Mouse (Mus musculus) neural tube, embryonic 15.5 days (tissue): ENCODE results near the gene Bcas3. TPM values are rescaled to one million over a fixed set of nuclear protein-coding genes. Genes with fewer than 3 reads are reported as not detected.

ENCODE experiments used
- ATAC-seq: fragments of 200-750 bp; cut with Nextera tagmentation; 2 replicates; pipeline ENCODE4 v1.8.0; 2017; ENCODE audit warnings: mild to moderate bottlenecking, moderate TSS enrichment, moderate library complexity; ENCODE audit not compliant: low FRiP score
- H3K27ac ChIP-seq: fragments of 300-500 bp; sonication (generic); replicated peaks from 2 replicates; pipeline ENCODE4 v1.5.1; 2015; ENCODE audit warnings: mild to moderate bottlenecking, inconsistent platforms
- H3K27me3 ChIP-seq: fragments of 300-500 bp; sonication (generic); replicated peaks from 2 replicates; pipeline ENCODE4 v1.6.1; 2015; ENCODE audit warnings: inconsistent platforms
- H3K36me3 ChIP-seq: fragments of 300-500 bp; sonication (generic); 2 replicates; pipeline ENCODE4 v1.6.1; 2015; ENCODE audit warnings: inconsistent platforms
- H3K4me1 ChIP-seq: fragments of 300-500 bp; sonication (generic); 2 replicates; pipeline ENCODE4 v1.6.1; 2015; ENCODE audit warnings: inconsistent platforms
- H3K4me2 ChIP-seq: fragments of 300-500 bp; sonication (generic); 2 replicates; pipeline ENCODE4 v1.6.1; 2015; ENCODE audit warnings: inconsistent platforms, mild to moderate bottlenecking, moderate library complexity
- H3K4me3 ChIP-seq: fragments of 300-500 bp; sonication (generic); replicated peaks from 2 replicates; pipeline ENCODE4 v1.5.1; 2015; ENCODE audit warnings: mild to moderate bottlenecking, inconsistent platforms
- H3K9ac ChIP-seq: fragments of 300-500 bp; sonication (generic); replicated peaks from 2 replicates; pipeline ENCODE4 v1.6.1; 2015; ENCODE audit warnings: mild to moderate bottlenecking, inconsistent platforms
- H3K9me3 ChIP-seq: fragments of 300-500 bp; sonication (generic); replicated peaks from 2 replicates; pipeline ENCODE4 v1.6.1; 2016; ENCODE audit warnings: inconsistent platforms
- WGBS: fragments of 180-500 bp; shearing (Covaris S2); methylation state at CpG from one replicate; pipeline ENCODE4 v1.1.7; 2015; ENCODE audit warnings: mixed read lengths; 5-methylcytosine and 5-hydroxymethylcytosine counted together
- polyA plus RNA-seq: library from polyadenylated mRNA; unstranded; fragments of >200 nt; fragmentation: Nextera tagmentation; extraction: Ambion mirVana; gene quantifications from 2 replicates; pipeline ENCODE4 v1.2.1, GENCODE M21; 2015

The Bcas3 gene
- polyA plus RNA-seq, 1 experiment from 2014 or later: 31.6 TPM

DNA sequence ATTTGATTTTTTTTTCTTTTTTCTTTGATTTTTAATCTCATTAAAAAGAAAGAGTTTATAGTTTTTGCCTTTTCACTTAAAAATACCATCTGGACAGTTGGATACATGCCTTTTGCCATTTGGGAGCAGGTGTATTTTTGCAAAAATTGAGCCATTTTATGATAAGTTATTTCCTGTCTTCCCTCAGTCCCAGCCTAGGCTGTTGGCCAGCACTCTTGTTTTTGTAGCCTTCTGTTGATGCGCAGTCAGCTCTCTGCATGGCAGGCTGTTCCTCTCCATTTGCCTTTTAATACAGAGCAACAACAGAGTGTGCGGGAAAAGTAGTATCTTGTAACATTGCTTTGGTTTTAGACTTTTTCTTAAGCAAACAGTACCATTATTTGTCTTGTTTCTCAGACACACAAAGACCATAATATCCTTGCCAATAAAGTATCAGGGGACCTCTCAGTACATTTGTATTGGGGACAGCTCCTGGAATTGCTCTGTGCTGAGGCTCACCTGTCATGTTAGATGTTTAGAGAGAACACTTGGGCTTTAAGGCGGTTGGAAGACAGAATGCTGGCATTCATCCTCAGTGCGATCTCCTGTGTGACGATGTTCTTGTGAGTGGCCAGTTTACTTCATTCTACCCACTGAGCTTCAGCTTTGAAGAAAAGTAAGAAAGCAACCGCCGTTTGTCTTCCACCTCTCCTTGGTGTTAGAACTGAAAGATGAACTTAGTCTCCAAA, 23.6 kb upstream of the Bcas3 start:
- Histone ChIP-seq H3K9me3 (no peaks in the 10 kb centered on the region), H3K27ac (no peak overlapping the region), H3K9ac (no peak overlapping the region), H3K27me3 (no peaks in the 10 kb centered on the region), H3K4me1 (0 out of 2 replicates have a peak, but pooled peaks cover 2% of the 10 kb centered on the region), H3K4me2 (no peak overlapping the region), H3K36me3 (peaks cover 13% of the 10 kb centered on the region), H3K4me3 (no peak overlapping the region)
- WGBS: 89% methylated on average over 7 of the region's 7 CpGs
- ATAC-seq: no peak

DNA sequence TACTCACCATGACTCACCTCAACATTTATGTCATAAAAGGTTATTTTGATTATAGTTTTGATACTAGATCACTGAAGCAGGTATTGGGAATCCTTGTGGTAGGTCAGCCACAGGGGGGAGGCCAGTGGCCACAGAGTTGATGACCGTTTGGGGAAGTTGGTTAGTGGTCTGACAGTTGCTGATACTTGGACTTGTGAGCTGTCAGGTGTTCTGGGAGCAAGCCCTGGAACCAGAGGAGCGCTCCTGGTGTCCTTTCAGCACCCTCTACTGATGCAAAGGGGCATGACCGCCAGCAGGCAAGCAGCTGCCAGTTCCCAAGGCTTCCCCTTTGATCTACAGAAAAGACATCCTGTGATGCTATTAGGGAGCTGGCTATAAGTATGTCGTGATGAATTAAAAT, 18.2 kb upstream of the Bcas3 start:
- no peak overlapping the region for H3K9ac ChIP-seq
- no peak for ATAC-seq
- 43% methylated on average over 4 of the region's 4 CpGs for WGBS
- H3K27ac ChIP-seq: no peak overlapping the region
- H3K4me3 ChIP-seq: no peak overlapping the region
- H3K4me1 ChIP-seq: no peaks in the 10 kb centered on the region
- H3K36me3 ChIP-seq: peaks cover 31% of the 10 kb centered on the region
- H3K27me3 ChIP-seq: no peaks in the 10 kb centered on the region
- H3K9me3 ChIP-seq: no peaks in the 10 kb centered on the region
- no peak overlapping the region for H3K4me2 ChIP-seq

DNA sequence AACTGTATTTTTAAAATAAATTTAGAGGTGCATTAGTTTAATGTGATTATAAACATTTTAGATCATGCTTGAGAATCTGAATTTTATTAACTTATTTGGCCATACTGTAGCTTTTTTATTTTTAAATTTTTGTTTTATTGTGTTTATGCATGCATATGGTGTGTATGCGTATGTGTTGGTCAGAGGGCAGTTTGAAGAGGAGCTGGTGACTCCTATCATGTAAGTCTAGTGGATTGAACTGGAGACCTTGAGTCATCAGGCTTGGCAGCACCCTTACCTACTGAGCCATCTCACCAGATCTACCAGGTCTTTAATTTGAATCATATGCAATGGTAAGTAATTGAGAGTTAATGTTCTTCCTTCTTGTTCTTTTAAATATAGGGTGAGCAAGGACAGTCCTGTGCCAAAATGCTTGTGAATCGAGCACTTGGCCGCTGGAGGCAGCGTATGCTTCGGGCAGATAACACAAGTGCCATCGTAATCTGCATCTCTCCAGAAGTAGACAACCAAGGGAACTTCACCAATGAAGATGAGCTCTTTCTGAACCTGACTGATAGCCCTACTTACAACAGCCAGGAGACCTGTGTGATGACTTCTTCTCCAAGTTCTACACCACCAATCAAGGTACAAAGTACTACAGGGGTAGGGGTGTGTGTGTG, 13.7 kb upstream of the Bcas3 start:
- Histone ChIP-seq H3K9ac (no peak overlapping the region), H3K9me3 (no peaks in the 10 kb centered on the region), H3K4me1 (no peaks in the 10 kb centered on the region), H3K4me2 (no peak overlapping the region), H3K27me3 (no peaks in the 10 kb centered on the region), H3K4me3 (no peak overlapping the region), H3K36me3 (peaks cover 32% of the 10 kb centered on the region), H3K27ac (no peak overlapping the region)
- ATAC-seq: no peak
- WGBS: 96% methylated on average over 6 of the region's 6 CpGs

DNA sequence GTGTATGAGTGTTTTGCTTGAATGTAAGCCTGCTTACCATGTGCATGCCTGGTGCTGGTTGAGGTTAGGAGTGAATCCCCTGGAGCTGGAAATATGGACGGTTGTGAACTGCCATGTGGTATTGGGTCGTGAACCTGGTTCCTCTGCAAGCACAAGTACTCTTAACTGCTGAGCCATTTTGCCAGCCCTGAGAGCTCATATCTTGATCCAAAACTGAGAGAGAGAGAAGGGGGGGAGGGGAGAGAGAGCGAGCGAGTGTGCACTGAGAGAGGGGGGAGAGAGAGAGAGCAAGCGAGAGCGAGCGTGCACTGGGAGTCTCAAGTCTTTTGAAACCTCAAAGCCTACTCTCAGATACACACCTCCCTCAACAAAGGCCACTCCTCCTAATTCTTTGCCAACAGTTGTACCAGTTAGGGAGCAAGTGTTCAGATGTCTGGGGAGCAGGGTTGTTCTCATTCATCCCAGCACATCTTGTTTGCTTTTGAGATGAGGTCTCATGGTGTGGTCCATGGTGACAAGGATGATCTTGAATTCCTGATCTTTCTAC, 12.8 kb upstream of the Bcas3 start:
- no peak overlapping the region for H3K27ac ChIP-seq
- 94% methylated on average over 7 of the region's 7 CpGs for WGBS

DNA sequence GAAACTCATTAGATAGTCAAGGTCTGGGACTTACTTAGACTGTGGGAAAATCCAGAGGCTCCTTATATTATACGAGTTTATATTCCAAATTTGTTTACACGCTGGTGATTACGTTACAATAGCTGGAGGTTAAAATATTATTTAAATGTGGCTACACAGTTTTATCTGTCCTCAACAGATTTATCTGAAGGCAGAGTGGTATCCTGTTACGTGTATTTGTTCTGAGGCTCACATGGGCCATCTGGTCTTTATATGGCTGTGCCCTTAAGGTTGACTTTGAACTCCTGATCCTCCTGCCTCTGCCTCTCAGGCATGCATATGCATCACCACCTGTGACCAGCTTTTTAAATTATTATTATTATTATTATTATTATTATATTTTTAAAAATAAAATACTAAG, 852 bp downstream of the Bcas3 start:
- Histone ChIP-seq H3K9ac (peak overlapping the region; percentile 87), H3K4me3 (peak overlapping the region; percentile 79), H3K4me2 (peak overlapping the region; percentile 90), H3K27ac (no peak overlapping the region), H3K9me3 (no peaks in the 10 kb centered on the region), H3K27me3 (no peaks in the 10 kb centered on the region), H3K4me1 (peaks cover 12% of the 10 kb centered on the region), H3K36me3 (peaks cover under 1% of the 10 kb centered on the region; the same call in 1 of the 2 replicates)
- ATAC-seq: no peak
- WGBS: 76% methylated on average over 4 of the region's 4 CpGs

More for the DNA sequence above, 12.8 kb upstream of the Bcas3 start:
- Histone ChIP-seq H3K4me3 (no peak overlapping the region), H3K4me1 (no peaks in the 10 kb centered on the region), H3K9ac (no peak overlapping the region), H3K27me3 (no peaks in the 10 kb centered on the region), H3K36me3 (peaks cover 33% of the 10 kb centered on the region), H3K9me3 (no peaks in the 10 kb centered on the region), H3K4me2 (no peak overlapping the region)
- ATAC-seq: no peak

DNA sequence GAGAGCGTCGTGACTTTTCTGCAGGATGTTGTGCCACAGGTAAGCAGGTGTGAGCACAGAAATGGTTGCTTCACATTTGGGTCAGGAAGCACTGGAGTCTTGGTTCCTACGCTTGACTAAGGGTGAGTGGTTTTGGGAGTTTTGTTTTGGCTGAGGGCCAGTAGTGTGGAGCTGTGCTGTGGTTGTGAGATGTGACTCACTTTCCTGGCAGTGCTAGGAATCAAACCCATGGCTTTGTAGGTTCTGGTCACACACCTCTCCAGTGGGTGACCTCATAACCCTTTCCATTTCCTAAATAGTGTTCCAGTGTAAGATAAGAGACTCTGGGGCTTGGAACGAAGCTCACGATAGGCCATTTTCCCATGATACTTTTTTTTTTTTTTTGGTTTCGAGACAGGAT, 6.7 kb downstream of the Bcas3 start:
- no peak for ATAC-seq
- peaks cover 31% of the 10 kb centered on the region for H3K36me3 ChIP-seq
- WGBS: 95% methylated on average over 6 of the region's 6 CpGs
- H3K9ac ChIP-seq: no peak overlapping the region
- H3K4me2 ChIP-seq: no peak overlapping the region
- H3K27me3 ChIP-seq: no peaks in the 10 kb centered on the region
- H3K9me3 ChIP-seq: no peaks in the 10 kb centered on the region
- no peak overlapping the region for H3K27ac ChIP-seq
- no peak overlapping the region for H3K4me3 ChIP-seq
- no peaks in the 10 kb centered on the region for H3K4me1 ChIP-seq

DNA sequence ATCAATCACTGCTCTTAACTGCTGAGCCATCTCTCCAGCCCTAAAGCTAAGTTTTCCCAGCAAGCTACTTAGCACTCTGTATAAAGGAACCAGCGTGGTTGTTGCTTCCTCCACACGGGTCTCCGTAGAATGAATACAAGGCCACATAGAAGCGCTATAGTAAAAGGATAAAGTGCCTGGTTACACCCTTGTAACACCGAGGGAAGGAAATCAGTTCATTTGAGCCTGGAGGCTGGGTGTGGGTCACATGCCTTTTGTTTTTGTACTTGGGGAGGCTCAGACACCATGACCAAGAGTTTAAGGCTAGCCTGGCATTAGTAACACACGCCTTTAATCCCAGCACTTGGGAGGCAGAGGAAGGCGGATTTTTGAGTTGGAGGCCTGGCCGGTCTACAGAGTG, 8.7 kb downstream of the Bcas3 start:
- Histone ChIP-seq H3K27ac (no peak overlapping the region), H3K4me1 (no peaks in the 10 kb centered on the region), H3K4me2 (no peak overlapping the region), H3K36me3 (peaks cover 46% of the 10 kb centered on the region), H3K9me3 (no peaks in the 10 kb centered on the region), H3K27me3 (no peaks in the 10 kb centered on the region), H3K4me3 (no peak overlapping the region), H3K9ac (no peak overlapping the region)
- 87% methylated on average over 8 of the region's 8 CpGs for WGBS
- ATAC-seq: no peak

DNA sequence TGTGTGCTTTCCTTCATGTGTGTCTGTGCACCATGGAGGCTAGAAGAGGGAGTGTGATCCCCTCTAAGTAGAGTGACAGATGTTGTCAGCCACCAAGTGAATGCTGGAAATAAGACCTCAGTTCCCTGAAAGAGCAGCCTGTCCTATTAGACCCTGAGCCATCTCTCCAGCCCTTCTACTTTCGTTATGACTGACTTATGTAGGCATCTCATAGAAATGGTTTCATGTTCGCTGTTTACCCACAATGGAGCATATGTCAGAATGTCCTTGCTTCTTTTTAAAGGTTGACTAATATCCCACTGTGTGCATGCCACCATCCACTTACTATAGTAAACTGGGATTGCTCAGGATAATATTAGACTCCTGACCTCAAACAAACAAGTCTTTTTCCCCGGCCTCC, 13.2 kb downstream of the Bcas3 start:
- Histone ChIP-seq H3K4me1 (no peaks in the 10 kb centered on the region), H3K36me3 (peaks cover 46% of the 10 kb centered on the region), H3K4me3 (no peak overlapping the region), H3K4me2 (no peak overlapping the region), H3K27ac (no peak overlapping the region), H3K9me3 (no peaks in the 10 kb centered on the region), H3K9ac (no peak overlapping the region), H3K27me3 (no peaks in the 10 kb centered on the region)
- ATAC-seq: no peak
- 90% methylated on average over 3 of the region's 3 CpGs for WGBS

DNA sequence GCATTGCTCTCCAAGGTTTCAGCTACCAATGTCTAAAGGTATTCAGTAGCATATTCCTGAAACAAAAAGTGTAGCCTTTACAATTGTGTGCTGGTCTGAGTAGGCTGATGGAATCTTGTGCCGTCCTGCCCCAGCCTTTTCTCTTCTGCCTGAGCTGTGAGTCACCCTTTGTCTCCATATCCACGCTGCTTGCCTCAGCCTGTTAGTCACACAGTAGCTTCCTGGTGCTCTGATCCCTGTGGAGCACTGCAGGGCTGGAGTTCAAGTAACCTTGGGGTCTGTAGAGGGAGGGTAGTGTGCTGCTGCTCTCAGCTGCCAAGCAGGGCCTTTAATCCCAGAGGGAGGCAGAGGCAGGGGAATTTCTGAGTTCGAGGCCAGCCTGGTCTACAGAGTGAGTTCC, 14.9 kb downstream of the Bcas3 start:
- Histone ChIP-seq H3K4me2 (no peak overlapping the region), H3K36me3 (peaks cover 45% of the 10 kb centered on the region), H3K9me3 (no peaks in the 10 kb centered on the region), H3K27me3 (no peaks in the 10 kb centered on the region), H3K9ac (no peak overlapping the region), H3K27ac (no peak overlapping the region), H3K4me3 (no peak overlapping the region), H3K4me1 (no peaks in the 10 kb centered on the region)
- no peak for ATAC-seq
- 60% methylated on average over 3 of the region's 3 CpGs for WGBS

DNA sequence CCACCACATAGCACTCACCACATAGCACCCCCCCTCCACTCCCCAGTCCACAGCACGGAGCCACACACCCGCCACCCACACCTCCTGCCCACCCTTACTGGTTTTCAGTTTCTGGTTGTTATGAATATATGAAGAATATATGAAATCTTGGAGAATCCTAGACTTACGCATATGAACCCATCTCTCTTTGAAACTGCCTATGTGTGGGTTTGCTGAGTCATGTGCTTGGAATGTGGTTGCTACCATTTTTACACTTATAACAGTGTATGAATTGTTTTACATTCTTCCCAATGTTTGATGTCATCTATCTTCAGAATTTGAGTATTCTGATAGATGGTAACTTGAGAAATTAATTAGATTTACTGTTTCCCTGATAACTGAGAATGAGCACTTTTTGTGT, 26.1 kb downstream of the Bcas3 start:
- no peak overlapping the region for H3K4me3 ChIP-seq
- no peaks in the 10 kb centered on the region for H3K27me3 ChIP-seq
- no peak overlapping the region for H3K9ac ChIP-seq
- no peak for ATAC-seq
- peaks cover 3% of the 10 kb centered on the region; the same call in 1 of the 2 replicates for H3K4me1 ChIP-seq
- no peaks in the 10 kb centered on the region for H3K36me3 ChIP-seq
- WGBS: 90% methylated on average over 3 of the region's 3 CpGs
- no peak overlapping the region for H3K4me2 ChIP-seq
- H3K27ac ChIP-seq: no peak overlapping the region
- H3K9me3 ChIP-seq: no peaks in the 10 kb centered on the region

DNA sequence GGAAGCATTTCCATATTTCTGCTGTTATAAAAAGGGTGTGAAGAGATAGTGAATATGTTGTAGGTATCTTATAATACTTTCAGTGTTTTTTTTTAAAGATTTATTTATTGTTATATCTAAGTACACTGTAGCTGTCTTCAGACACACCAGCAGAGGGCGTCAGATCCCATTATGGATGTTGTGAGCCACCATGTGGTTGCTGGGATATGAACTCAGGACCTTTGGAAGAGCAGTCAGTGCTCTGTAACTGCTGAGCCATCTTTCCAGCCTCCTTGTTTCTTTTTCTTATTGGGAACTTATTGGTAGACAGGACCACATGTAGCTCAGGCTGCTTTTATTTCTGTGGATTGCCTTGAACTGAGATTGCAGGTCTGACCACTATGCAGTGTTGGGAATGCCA, 27.1 kb downstream of the Bcas3 start:
- Histone ChIP-seq H3K27me3 (no peaks in the 10 kb centered on the region), H3K4me1 (peaks cover 3% of the 10 kb centered on the region; the same call in 1 of the 2 replicates), H3K4me3 (no peak overlapping the region), H3K36me3 (no peaks in the 10 kb centered on the region), H3K9ac (no peak overlapping the region), H3K9me3 (no peaks in the 10 kb centered on the region), H3K4me2 (no peak overlapping the region), H3K27ac (no peak overlapping the region)
- WGBS: 26% methylated on average over 1 of the region's 1 CpGs
- ATAC-seq: no peak

DNA sequence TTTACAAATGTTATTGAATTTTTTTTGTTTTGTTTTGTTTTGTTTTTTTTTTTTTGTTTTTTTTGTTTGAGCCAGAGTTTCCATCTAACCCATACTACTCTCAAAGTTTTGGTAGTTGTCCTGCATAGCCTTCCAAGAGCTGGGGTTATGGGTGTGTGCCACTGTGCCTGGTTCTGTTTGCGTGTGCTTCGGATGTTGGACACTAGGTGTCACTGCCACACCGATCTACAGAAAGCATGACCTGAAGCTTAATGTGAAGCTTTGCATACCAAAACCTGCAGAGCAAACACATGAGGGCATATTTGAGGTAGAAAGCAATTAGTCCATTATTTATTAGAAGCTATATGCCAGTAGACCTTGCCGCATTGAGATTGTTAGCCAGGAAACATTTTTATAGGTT, 29.1 kb downstream of the Bcas3 start:
- ATAC-seq: no peak
- Histone ChIP-seq H3K4me1 (peaks cover 3% of the 10 kb centered on the region; the same call in 1 of the 2 replicates), H3K36me3 (no peaks in the 10 kb centered on the region), H3K27me3 (no peaks in the 10 kb centered on the region), H3K9ac (no peak overlapping the region), H3K27ac (no peak overlapping the region), H3K4me2 (no peak overlapping the region), H3K4me3 (no peak overlapping the region), H3K9me3 (no peaks in the 10 kb centered on the region)
- 10% methylated on average over 4 of the region's 4 CpGs for WGBS
